Mouse (Mus musculus) Patski (cell line): ENCODE results near the gene Ren1. TPM values are rescaled to one million over a fixed set of nuclear protein-coding genes. Genes with fewer than 3 reads are reported as not detected.

Experiments
- ATAC-seq: fragments of 100-300 bp; one replicate; pipeline ENCODE4 v1.8.0; 2021
- CTCF ChIA-PET: fragments of 350-600 bp; sonication (Branson Sonifier 250); formaldehyde crosslinking; loops from one replicate; lab custom pipeline; 2022; ENCODE audit warnings: inconsistent platforms; lab: Charles Lee
- POLR2A ChIA-PET: fragments of 350-600 bp; sonication (Branson Sonifier 250); formaldehyde crosslinking; loops from one replicate; lab custom pipeline; 2022; ENCODE audit warnings: antibody characterized with exemption, inconsistent platforms; lab: Charles Lee
- DNase-seq: peaks from one replicate; pipeline ENCODE4 v3.0.0-alpha.2; 2011; ENCODE audit warnings: low read depth, low spot score
- H3K27me3 ChIP-seq: fragments of 371-371 bp; one replicate; pipeline ENCODE4 v1.5.1; 2021
- CTCF ChIP-seq: fragments of 100-300 bp; IDR thresholded peaks from one replicate; pipeline ENCODE4 v1.5.1; 2021
- in situ Hi-C: fragments of 300-500 bp; cut with MboI; formaldehyde crosslinking; loops from 3 replicates; pipeline ENCODE4 v1.11.1; 2018; ENCODE audit warnings: low pct_unique_long_range_greater_than_20kb, mixed read lengths
- polyA plus RNA-seq: library from polyadenylated mRNA; unstranded; gene quantifications from one replicate; pipeline ENCODE4 v1.2.3, GENCODE M21; 2021

The Ren1 gene
- polyA plus RNA-seq, 1 experiment from 2014 or later: not detected

GRCm38 (mm10) chr1:133383157-133383783 is 33.0 kb downstream of the Ren1 start:
- ChIA-PET CTCF (interaction anchor here (1.1 to 1.2 kb wide), 2 partner anchors 12 to 236 kb away, joined by 3 read pairs; no protein-coding TSS in a partner anchor), POLR2A (no interaction called here)
- DNase-seq (no peak), ATAC-seq (no peak)
- H3K27me3 ChIP-seq: no peaks in the 10 kb centered on the region
- no peak for TF ChIP-seq CTCF
- in situ Hi-C loops: loop anchor here (5.0 to 25.0 kb wide), 4 partner anchors 224 to 662 kb away; partner anchors contain the start of genes Optc and Prelp

DNA sequence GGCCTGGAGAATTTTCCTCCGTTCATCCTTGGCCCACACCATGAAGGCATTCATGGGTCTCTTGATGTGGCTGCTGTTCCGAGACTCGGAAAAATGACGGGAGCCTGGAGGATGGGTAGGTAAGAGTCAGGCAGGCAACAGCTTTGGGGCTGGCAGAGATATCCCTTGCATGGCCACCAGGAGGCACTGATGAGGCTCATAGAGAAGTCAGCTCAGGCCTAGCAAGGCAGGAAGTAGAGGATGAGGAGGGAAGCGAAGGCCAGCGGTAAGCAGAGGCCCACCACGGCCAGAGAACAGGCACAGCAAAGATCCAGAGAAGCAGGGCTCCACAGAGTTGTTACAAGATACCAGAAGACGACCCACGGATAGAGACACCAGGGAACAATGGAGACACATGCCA is 35.2 kb downstream of the Ren1 start:
- DNase-seq: no peak
- POLR2A ChIA-PET: no interaction called here
- in situ Hi-C loops: loop anchor here (10.0 to 25.0 kb wide), 2 partner anchors 527 to 659 kb away; partner anchors contain the start of genes Optc and Prelp
- CTCF ChIA-PET: interaction anchor here (1.0 to 1.5 kb wide), 4 partner anchors 10 to 25 kb away, joined by 3 to 4 read pairs (median 4); no protein-coding TSS in a partner anchor
- no peak for ATAC-seq
- no peak for TF ChIP-seq CTCF
- H3K27me3 ChIP-seq: no peaks in the 10 kb centered on the region

- no peak for DNase-seq
- TF ChIP-seq CTCF: no peak
- no peak for ATAC-seq
- H3K27me3 ChIP-seq: no peaks in the 10 kb centered on the region
- ChIA-PET CTCF (interaction anchor here (1.0 to 1.5 kb wide), 3 partner anchors 10 to 22 kb away, joined by 3 to 4 read pairs (median 4); no protein-coding TSS in a partner anchor), POLR2A (no interaction called here)
- in situ Hi-C loops: loop anchor here (10.0 to 25.0 kb wide), 2 partner anchors 526 to 659 kb away; partner anchors contain the start of genes Optc and Prelp
Measured at GRCm38 (mm10) chr1:133386209-133386608, 35.9 kb downstream of the Ren1 start.

- POLR2A ChIA-PET: no interaction called here
- no peaks in the 10 kb centered on the region for H3K27me3 ChIP-seq
- in situ Hi-C loops: loop anchor here (10.0 to 25.0 kb wide), 2 partner anchors 525 to 657 kb away; partner anchors contain the start of genes Optc and Prelp
- CTCF ChIA-PET: interaction anchor here (0.9 kb wide), 1 partner anchor 223 kb away, joined by 4 read pairs; the partner anchor contains the start of gene Snrpe
- DNase-seq (no peak), ATAC-seq (no peak)
- no peak for TF ChIP-seq CTCF
Measured at GRCm38 (mm10) chr1:133387539-133388268, 37.4 kb downstream of the Ren1 start.

DNA sequence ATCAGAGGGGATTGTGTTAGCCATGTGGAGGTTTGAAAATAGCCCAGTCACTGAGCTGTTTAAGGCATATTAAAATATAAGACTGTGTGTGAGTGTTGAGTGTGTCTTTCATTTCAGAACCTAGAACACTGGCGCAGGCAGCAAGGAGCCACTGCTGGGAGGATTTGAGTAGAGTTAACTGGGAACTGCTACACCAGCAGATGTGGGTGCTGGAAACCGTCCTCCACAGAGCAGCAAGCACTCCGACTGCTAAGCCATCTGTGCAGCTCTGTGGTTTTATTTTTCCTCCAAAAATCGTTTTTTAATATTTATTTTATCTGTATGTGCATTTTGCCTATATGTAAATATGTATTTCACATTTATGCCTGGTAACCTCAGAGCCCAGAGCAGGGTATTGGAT is 44.4 kb downstream of the Ren1 start:
- no peak for DNase-seq
- in situ Hi-C loops: loop anchor here (25.0 kb wide), 1 partner anchor 518 kb away; the partner anchor contains the start of genes Optc and Prelp
- POLR2A ChIA-PET: interaction anchor here (0.7 kb wide), 1 partner anchor 53 kb away, joined by 3 read pairs; no protein-coding TSS in a partner anchor
- TF ChIP-seq CTCF: no peak
- H3K27me3 ChIP-seq: no peaks in the 10 kb centered on the region
- ATAC-seq: no peak
- CTCF ChIA-PET: interaction anchor here (1.5 kb wide), 1 partner anchor 12 kb away, joined by 3 read pairs; no protein-coding TSS in a partner anchor

DNA sequence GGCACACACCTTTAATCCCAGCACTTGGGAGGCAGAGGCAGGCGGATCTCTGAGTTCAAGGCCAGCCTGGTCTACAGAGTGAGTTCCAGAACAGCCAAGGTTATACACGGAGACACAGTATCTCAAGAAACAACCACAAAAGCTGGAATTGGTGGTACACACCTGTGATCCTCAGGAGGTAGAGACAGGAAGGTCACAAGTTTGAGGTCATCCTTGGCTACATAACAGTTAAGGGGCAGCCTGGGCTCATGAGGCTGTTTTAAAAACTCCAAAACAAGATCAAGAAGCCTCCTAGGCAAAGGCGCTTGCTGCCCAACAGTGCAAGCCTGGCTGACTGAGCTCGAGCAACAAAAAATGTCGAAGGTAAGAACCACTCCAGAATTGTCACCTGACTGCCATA is 46.4 kb downstream of the Ren1 start:
- ChIA-PET CTCF (no interaction called here), POLR2A (no interaction called here)
- TF ChIP-seq CTCF: no peak
- DNase-seq: no peak
- H3K27me3 ChIP-seq: no peaks in the 10 kb centered on the region
- in situ Hi-C loops: loop anchor here (25.0 kb wide), 1 partner anchor 516 kb away; the partner anchor contains the start of genes Optc and Prelp
- no peak for ATAC-seq

DNA sequence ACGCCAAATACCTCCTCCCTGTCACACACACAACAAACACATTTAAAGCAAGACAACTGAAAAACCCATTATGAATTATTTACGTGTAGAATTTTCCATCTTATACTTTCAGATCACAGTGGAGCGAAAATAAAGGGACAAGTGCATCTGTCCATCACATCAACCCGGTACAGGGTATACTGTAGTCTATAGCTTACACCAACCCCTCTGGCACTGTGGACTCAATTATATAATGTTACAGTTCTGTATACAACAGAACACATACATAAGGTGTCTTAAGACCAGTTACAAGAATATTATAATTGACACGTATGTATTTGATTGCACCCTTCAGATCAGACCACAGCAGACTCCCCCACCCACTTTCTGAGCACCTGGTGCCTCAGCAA is 46.8 kb downstream of the Ren1 start:
- no peak for TF ChIP-seq CTCF
- ATAC-seq (no peak), DNase-seq (no peak)
- CTCF ChIA-PET: no interaction called here
- POLR2A ChIA-PET: no interaction called here
- no peaks in the 10 kb centered on the region for H3K27me3 ChIP-seq
- in situ Hi-C loops: loop anchor here (25.0 kb wide), 1 partner anchor 515 kb away; the partner anchor contains the start of genes Optc and Prelp

DNA sequence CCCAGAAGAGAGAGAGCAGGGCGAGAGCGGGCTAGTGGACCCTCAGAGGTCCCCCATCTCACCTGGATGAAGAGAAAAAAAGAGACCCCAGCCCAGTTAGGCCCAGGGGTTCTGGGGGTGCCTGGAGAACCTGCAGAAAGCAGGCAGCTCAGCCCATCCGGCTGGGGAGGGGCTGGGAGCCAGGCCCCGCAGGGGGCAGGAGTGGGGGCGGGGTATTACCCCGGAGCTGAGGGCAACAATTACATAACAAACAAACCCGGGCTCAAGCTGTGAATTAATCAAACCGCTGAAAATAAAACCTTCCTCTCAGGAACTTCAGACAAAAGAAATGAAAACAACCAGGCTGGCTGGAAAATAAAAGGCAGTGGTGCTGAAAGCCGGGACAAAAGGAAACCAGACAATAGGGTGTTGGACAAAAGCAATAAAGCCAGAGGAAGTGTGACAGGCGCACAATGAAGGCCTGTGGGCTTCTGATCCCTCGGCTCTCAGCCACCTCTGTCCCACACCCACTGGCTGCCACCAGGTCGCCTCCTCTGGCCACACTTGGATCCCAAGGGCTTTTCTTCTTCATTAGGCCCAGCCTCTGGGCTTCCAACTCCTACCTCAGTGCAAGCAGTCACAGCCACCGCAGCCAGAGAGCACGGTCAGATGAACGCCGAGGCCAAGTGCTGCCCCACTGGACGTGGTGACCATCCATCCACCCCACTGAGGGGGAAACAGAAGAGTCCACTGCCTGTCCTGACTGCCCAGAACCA is 47.4 kb downstream of the Ren1 start:
- CTCF ChIA-PET: no interaction called here
- in situ Hi-C loops: loop anchor here (25.0 kb wide), 1 partner anchor 515 kb away; the partner anchor contains the start of genes Optc and Prelp
- ATAC-seq (no peak), DNase-seq (peak; percentile 30)
- H3K27me3 ChIP-seq: no peaks in the 10 kb centered on the region
- POLR2A ChIA-PET: no interaction called here
- TF ChIP-seq CTCF: no peak

DNA sequence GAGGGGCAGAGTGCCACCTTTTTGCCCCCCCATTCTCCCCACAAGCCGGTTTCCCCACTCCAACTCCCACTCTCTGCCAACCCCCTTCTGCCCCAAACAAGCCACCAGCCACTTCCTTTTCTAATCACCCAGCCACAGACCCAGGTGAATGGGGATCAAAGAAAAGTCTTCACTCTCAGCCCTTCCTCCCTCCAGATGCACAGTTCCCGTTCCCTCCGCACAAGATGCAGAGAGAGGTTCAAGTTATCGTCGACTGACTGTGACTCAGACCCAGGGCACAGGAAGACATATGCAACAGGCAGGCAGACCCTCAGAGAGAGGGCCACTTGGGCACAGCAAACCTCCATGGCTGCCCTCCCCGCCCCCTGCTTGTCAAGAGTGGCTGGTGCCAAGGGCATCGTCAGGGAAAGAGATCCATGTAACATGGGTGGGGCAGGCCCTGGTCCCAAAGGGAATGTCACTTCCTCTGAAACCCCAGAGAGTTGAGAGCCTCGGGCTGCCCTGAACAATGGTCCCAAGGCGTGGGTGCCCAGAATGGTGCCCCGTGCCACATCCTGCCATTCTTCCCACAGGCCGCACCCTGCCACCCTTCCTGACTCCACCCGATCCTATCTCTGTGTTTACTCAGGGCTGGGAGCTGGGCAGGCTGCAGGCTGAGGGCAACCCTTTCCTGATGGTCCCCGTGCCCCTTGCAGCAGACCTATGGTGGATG is 49.9 kb downstream of the Ren1 start:
- H3K27me3 ChIP-seq: no peaks in the 10 kb centered on the region
- no peak for DNase-seq
- ChIA-PET CTCF (no interaction called here), POLR2A (no interaction called here)
- in situ Hi-C loops: no loop called here
- ATAC-seq: no peak
- no peak for TF ChIP-seq CTCF
